Mouse (Mus musculus) E14TG2a.4 (cell line): ENCODE measurements around the gene Sox5.

Experiments used
- H3K27me3 ChIP-seq: 2 replicates; pipeline ENCODE4 v1.6.1; 2014; ENCODE audit warnings: low read length, control low read depth; ENCODE audit not compliant: insufficient read depth
- H3K36me3 ChIP-seq: 2 replicates; pipeline ENCODE4 v1.6.1; 2014; ENCODE audit warnings: low read length, control low read depth; ENCODE audit not compliant: insufficient read depth
- H3K4me1 ChIP-seq: replicated peaks from 2 replicates; pipeline ENCODE4 v1.6.1; 2014; ENCODE audit warnings: low read depth, low read length, control low read depth
- H3K4me3 ChIP-seq: replicated peaks from 2 replicates; pipeline ENCODE4 v1.5.1; 2014; ENCODE audit warnings: mild to moderate bottlenecking, low read length
- H3K9me3 ChIP-seq: 2 replicates; pipeline ENCODE4 v1.6.1; 2014; ENCODE audit warnings: low read length, control low read depth
- CTCF ChIP-seq: conservative IDR thresholded peaks from 2 replicates; pipeline ENCODE4 v1.5.1; 2014; ENCODE audit warnings: low read length
- NANOG ChIP-seq: IDR thresholded peaks from 2 replicates; pipeline ENCODE4 v1.6.1; 2014; ENCODE audit warnings: borderline replicate concordance, low read length, mixed read lengths
- POU5F1 ChIP-seq: IDR thresholded peaks from 2 replicates; pipeline ENCODE4 v1.6.1; 2014; ENCODE audit warnings: low read length, borderline replicate concordance

The Sox5 gene

DNA sequence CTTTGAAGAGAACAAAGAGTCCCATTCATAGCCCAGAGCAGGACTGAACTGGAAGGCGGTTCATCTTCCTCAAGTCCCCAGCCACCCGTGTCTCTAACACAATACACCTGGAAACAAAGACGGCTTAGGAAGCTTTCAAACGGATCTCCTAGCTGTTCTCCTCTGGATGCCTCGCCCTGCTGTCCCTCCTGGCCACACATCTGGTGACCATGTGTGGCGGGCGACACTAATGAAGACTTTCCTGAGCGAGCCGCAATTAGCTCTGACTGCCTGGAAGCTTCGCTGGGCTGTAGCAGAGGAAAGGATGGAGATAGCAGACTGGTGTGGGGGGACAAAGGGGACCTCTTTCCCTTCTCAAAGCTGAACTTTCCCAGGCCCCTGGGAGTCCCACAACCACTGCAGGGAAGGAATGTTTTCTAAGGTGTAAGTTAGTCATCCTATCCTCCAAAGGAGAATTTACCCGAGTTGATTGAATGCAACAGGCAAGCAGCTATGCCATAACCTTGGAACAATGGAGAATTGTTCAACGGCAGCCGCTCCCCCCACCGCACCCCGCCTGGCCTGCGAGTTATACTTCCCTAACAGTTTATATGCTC, 517.4 kb downstream of the Sox5 start:
- TF ChIP-seq NANOG (no peak), CTCF (no peak), POU5F1 (no peak)
- H3K4me3 ChIP-seq: no peak overlapping the region
- peaks cover 10% of the 10 kb centered on the region for H3K4me1 ChIP-seq
- no peaks in the 10 kb centered on the region for H3K36me3 ChIP-seq
- H3K27me3 ChIP-seq: no peaks in the 10 kb centered on the region
- H3K9me3 ChIP-seq: no peaks in the 10 kb centered on the region

DNA sequence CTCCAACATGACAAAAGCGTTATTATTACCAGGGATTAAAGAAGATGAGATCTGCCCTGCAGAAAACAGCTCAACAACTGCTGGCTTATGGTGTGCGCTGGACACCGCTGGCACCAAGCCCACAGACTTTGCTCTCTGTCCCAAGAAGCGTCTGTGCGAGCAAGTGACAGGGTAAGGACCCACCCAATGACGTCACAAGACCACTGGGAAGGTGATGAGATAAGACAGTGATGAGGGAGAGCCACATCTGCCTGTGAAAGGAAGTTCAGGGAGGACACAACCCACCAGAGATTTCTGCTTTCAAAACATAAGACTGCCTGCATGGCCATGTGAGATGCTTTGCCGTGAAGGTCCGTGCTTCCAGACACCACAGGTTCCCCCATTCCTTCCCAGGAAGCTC, 525.3 kb downstream of the Sox5 start:
- no peak for TF ChIP-seq CTCF
- no peak for TF ChIP-seq NANOG
- no peak for TF ChIP-seq POU5F1
- Histone ChIP-seq H3K4me3 (no peak overlapping the region), H3K4me1 (peaks cover 37% of the 10 kb centered on the region), H3K36me3 (no peaks in the 10 kb centered on the region), H3K27me3 (no peaks in the 10 kb centered on the region; the same call in 1 of the 2 replicates), H3K9me3 (no peaks in the 10 kb centered on the region)

DNA sequence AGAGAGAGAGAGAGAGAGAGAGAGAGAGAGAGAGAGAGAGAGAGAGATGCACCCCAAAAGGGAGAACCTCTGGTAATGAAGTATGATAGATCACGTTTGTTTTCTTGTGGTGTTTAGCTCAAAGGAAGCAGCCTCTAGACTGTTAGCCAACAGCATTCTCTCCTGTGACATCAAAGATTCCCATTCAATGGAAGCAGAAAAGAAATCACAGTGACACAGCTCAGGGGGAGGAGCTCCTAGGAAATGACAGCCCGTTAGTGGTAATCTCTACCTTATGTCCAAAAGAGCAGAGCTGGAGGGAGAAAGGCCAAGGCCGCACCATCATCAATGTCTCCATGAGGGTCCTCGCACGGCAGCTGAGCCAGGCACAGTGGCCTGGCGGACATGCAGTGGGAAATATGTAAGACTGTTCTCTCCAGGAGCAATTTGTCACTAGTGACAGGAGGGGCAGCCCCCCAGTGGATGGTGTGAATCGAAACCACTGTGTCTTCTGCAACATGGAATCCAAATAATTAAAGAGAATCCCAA, 529.5 kb downstream of the Sox5 start:
- no peaks in the 10 kb centered on the region for H3K9me3 ChIP-seq
- no peak for TF ChIP-seq POU5F1
- TF ChIP-seq CTCF: no peak
- TF ChIP-seq NANOG: no peak
- peaks cover 48% of the 10 kb centered on the region for H3K4me1 ChIP-seq
- no peaks in the 10 kb centered on the region for H3K36me3 ChIP-seq
- no peaks in the 10 kb centered on the region; the same call in 1 of the 2 replicates for H3K27me3 ChIP-seq
- no peak overlapping the region for H3K4me3 ChIP-seq

DNA sequence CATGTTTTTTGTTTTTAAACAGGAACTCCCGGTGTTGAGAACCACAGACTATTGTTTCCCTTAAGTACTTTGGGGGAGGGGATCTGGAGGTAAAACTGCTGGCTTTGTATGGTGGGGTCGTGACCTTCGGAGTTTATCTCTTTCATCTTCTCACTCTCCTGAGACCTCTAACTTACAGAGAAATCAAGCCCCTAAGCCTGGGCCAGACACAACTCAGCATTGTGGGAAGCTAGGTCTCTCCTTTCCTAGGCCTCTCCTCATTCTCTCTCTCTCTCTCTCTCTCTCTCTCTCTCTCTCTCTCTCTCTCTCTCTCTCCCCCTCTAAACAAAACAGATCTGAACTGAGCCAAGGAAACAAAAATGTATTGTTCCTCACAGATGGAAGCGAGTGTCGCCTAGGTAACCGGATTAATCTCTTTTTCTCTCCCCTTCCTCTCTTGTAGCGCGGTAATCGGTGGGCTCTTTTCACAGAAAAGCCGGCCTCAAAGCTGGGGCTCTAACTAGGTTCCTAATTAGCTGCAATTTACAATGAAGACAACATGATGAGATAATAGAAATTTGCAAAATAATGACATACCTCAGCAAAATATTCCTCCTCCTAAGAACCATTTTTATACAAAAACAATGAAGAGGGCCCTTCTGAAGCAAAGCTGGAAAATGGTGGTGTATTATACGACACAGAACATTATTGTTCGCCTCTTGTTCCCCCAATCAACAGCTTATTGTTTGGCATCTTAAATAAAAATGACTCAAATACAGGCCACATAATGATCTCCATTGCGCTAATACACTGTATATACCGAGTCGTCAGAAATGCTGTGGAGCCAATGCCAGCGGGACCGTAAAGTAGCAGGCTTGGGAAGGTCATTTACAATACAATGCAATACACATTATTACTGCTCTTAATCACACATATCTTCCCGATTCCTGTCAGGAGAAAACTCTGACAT, 530.3 kb downstream of the Sox5 start:
- TF ChIP-seq NANOG (peak; percentile 55; the same call in 1 of the 2 replicates), POU5F1 (no peak)
- H3K36me3 ChIP-seq: no peaks in the 10 kb centered on the region
- peaks cover 45% of the 10 kb centered on the region for H3K4me1 ChIP-seq
- H3K27me3 ChIP-seq: no peaks in the 10 kb centered on the region; the same call in 1 of the 2 replicates
- no peaks in the 10 kb centered on the region for H3K9me3 ChIP-seq
- no peak overlapping the region for H3K4me3 ChIP-seq

DNA sequence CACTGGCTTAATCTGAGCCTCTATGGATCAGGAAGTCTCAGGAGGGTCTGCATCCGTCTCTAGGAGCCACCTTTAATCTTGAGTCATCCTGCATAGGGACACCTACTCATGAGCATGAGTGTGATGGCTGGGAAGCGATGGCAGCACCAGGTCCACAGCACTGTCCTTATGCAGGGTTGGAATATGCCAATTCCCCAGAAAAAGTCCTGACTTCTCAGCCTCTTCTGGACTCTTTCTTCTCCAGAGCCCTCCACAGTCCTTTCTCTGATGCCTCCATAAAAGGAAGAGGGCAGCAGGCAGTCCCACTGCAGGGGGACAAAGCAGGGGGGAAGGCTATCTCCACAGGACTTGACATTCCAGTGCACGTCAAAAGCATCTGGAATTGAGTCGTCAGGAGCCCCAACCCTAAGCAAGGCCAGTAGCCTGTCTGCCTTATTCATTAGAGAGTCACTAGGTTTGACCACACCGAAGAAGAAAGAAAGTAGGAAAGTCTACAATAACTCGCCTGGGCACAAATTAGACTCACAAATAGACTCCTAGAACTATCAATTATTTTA, 531.1 kb downstream of the Sox5 start:
- peaks cover 39% of the 10 kb centered on the region for H3K4me1 ChIP-seq
- no peak for TF ChIP-seq POU5F1
- TF ChIP-seq NANOG: no peak; the same call in 1 of the 2 replicates
- no peak for TF ChIP-seq CTCF

DNA sequence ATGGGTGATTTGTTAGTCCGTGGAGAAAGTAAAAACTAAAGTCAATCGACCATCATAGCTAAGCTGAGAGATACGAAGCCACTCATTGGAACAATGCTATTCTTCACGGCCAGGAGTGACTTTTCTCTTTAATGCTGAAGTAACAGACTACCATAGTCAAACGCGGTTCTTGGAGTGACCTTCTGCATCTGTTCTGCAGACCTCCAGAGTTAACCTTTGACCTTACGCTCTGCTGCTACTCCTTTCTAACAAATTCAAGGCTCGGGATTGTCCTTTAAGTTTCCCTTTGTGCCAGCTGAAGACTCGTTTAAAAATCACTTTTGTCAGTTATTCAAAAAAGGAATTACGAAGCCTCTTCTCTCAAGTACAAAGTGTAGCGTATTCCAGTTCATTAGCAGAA, 545.2 kb downstream of the Sox5 start:
- no peaks in the 10 kb centered on the region for H3K9me3 ChIP-seq
- no peak for TF ChIP-seq CTCF
- no peak for TF ChIP-seq POU5F1
- TF ChIP-seq NANOG: no peak
- no peak overlapping the region for H3K4me3 ChIP-seq

More for the DNA sequence above, 531.1 kb downstream of the Sox5 start:
- H3K4me3 ChIP-seq: peak overlapping the region; percentile 5; the same call in 1 of the 2 replicates
- no peaks in the 10 kb centered on the region for H3K36me3 ChIP-seq
- H3K27me3 ChIP-seq: no peaks in the 10 kb centered on the region; the same call in 1 of the 2 replicates
- H3K9me3 ChIP-seq: no peaks in the 10 kb centered on the region

DNA sequence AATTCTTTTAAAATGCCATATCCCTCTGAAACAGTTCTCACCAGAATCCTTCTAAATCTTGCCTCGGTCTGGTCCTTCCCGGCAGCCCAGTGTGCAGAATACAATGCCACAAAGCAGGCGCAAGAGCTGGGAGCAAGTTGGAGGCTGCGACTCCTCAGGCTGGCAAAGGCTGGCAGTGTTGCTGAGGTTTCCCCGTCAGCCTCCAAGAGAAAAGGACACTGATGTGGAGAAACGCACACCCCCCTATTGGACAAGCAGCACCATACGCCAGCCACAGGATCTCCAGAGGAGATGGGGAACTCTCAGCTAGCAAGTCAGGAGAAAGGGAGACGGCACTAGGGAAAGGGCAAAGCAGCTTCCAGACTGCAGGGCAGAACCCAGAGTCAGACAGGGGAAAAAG, 577.8 kb downstream of the Sox5 start:
- no peak overlapping the region for H3K4me3 ChIP-seq
- 0 out of 2 replicates have a peak, but pooled peaks cover 2% of the 10 kb centered on the region for H3K27me3 ChIP-seq
- H3K4me1 ChIP-seq: peaks cover 4% of the 10 kb centered on the region; the same call in 1 of the 2 replicates
- no peaks in the 10 kb centered on the region for H3K9me3 ChIP-seq
- H3K36me3 ChIP-seq: no peaks in the 10 kb centered on the region
- TF ChIP-seq CTCF: no peak
- no peak for TF ChIP-seq POU5F1
- TF ChIP-seq NANOG: no peak

More for the DNA sequence above, 545.2 kb downstream of the Sox5 start:
- H3K36me3 ChIP-seq: no peaks in the 10 kb centered on the region
- no peaks in the 10 kb centered on the region for H3K27me3 ChIP-seq
- no peaks in the 10 kb centered on the region for H3K4me1 ChIP-seq

DNA sequence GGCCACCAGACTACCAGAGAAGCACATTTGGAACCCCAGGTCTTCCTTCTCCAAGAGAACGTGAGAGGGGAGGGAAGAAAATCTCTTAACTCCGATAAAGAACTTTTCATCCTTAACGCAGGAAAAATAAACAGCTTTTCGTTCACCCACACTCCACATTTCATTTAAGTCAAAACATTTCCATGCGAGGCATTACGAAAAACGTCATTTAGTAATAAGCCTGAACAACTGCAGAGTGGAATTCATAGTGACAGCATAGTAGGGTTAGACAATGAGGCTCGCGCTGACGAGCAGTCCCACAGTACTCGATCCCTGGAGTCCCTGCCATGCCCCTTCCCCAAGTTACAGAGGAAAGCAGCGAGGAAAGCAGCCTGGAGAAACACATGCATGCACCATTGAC, 578.8 kb downstream of the Sox5 start:
- Histone ChIP-seq H3K27me3 (no peaks in the 10 kb centered on the region), H3K4me1 (no peaks in the 10 kb centered on the region), H3K4me3 (no peak overlapping the region), H3K9me3 (no peaks in the 10 kb centered on the region), H3K36me3 (no peaks in the 10 kb centered on the region)
- no peak for TF ChIP-seq POU5F1
